Mouse (Mus musculus) lung, postnatal 0 days (tissue): ENCODE data around the gene Adcy1. TPM values are rescaled to one million over a fixed set of nuclear protein-coding genes. Genes with fewer than 3 reads are reported as not detected.
A peak's percentile ranks its signal among the peaks of the same experiment; 100 is the strongest.

ENCODE experiments used
- ATAC-seq: fragments of 200-750 bp; cut with Nextera tagmentation; 2 replicates; pipeline ENCODE4 v1.8.0; 2017; ENCODE audit warnings: moderate library complexity
- DNase-seq: peaks from one replicate; pipeline ENCODE4 v3.0.0-alpha.2; 2016; ENCODE audit warnings: low spot score
- H3K27ac ChIP-seq: fragments of 300-500 bp; sonication (generic); 2 replicates; pipeline ENCODE4 v1.5.1; 2014; ENCODE audit warnings: antibody characterized with exemption, mild to moderate bottlenecking, low read length, mixed read lengths
- H3K27me3 ChIP-seq: fragments of 300-500 bp; sonication (generic); replicated peaks from 2 replicates; pipeline ENCODE4 v1.6.1; 2014; ENCODE audit warnings: low read length, mixed read lengths; ENCODE audit not compliant: insufficient read depth
- H3K36me3 ChIP-seq: fragments of 300-500 bp; sonication (generic); 2 replicates; pipeline ENCODE4 v1.6.1; 2014; ENCODE audit warnings: low read length, mixed read lengths; ENCODE audit not compliant: insufficient read depth
- H3K4me1 ChIP-seq: fragments of 300-500 bp; sonication (generic); 2 replicates; pipeline ENCODE4 v1.6.1; 2014; ENCODE audit warnings: antibody characterized with exemption, low read depth, low read length, mixed read lengths; ENCODE audit not compliant: insufficient read depth
- H3K4me2 ChIP-seq: fragments of 300-500 bp; sonication (generic); replicated peaks from 2 replicates; pipeline ENCODE4 v1.6.1; 2014; ENCODE audit warnings: low read depth, mild to moderate bottlenecking, low read length, moderate library complexity, mixed read lengths
- H3K4me3 ChIP-seq: fragments of 300-500 bp; sonication (generic); 2 replicates; pipeline ENCODE4 v1.5.1; 2014; ENCODE audit warnings: low read depth, low read length
- H3K9ac ChIP-seq: fragments of 300-500 bp; sonication (generic); replicated peaks from 2 replicates; pipeline ENCODE4 v1.6.1; 2014; ENCODE audit warnings: low read depth, mild to moderate bottlenecking
- H3K9me3 ChIP-seq: fragments of 300-500 bp; sonication (generic); 2 replicates; pipeline ENCODE4 v1.6.1; 2016; ENCODE audit warnings: low read length, mixed read lengths
- CTCF ChIP-seq: IDR thresholded peaks from 2 replicates; pipeline ENCODE4 v1.5.1; 2016; ENCODE audit warnings: antibody characterized with exemption, mild to moderate bottlenecking
- EP300 ChIP-seq: IDR thresholded peaks from 2 replicates; pipeline ENCODE4 v1.6.1; 2016; ENCODE audit warnings: antibody characterized with exemption, mild to moderate bottlenecking, control low read depth
- WGBS: fragments of 180-500 bp; shearing (Covaris S2); extraction: QIAGEN DNeasy Blood & Tissue Kit; methylation state at CpG from one replicate; pipeline ENCODE4 v1.1.7; 2014; 5-methylcytosine and 5-hydroxymethylcytosine counted together
- polyA plus RNA-seq: library from polyadenylated mRNA; unstranded; fragments of >200 nt; fragmentation: Nextera tagmentation; extraction: Ambion mirVana; gene quantifications from 2 replicates; pipeline ENCODE4 v1.2.1, GENCODE M21; 2015

The Adcy1 gene
- polyA plus RNA-seq, 1 experiment from 2014 or later = 0.24 TPM

- Histone ChIP-seq H3K9ac (no peak overlapping the region), H3K27ac (no peak overlapping the region), H3K27me3 (no peaks in the 10 kb centered on the region), H3K4me1 (no peaks in the 10 kb centered on the region), H3K4me3 (no peak overlapping the region), H3K9me3 (no peaks in the 10 kb centered on the region), H3K36me3 (no peaks in the 10 kb centered on the region), H3K4me2 (no peak overlapping the region)
- TF ChIP-seq CTCF (no peak), EP300 (no peak)
- DNase-seq = no peak
- no peak for ATAC-seq
- 33% methylated on average over 1 of the region's 1 CpGs for WGBS
Observed at GRCm38 (mm10) chr11:7184420-7184819, 121.1 kb downstream of the Adcy1 start.

GRCm38 (mm10) chr11:7187472-7187871 is 124.2 kb downstream of the Adcy1 start:
- ATAC-seq (no peak), DNase-seq (no peak)
- whole genome bisulfite sequencing = 55% methylated on average over 8 of the region's 8 CpGs
- no peaks in the 10 kb centered on the region for H3K27me3 ChIP-seq
- no peaks in the 10 kb centered on the region for H3K9me3 ChIP-seq
- H3K36me3 ChIP-seq = no peaks in the 10 kb centered on the region
- no peak overlapping the region for H3K9ac ChIP-seq
- H3K4me1 ChIP-seq = no peaks in the 10 kb centered on the region; the same call in 1 of the 2 replicates
- H3K4me2 ChIP-seq = no peak overlapping the region
- H3K27ac ChIP-seq = no peak overlapping the region
- TF ChIP-seq EP300 = no peak
- no peak for TF ChIP-seq CTCF
- H3K4me3 ChIP-seq = no peak overlapping the region

- Histone ChIP-seq H3K4me3 (no peak within 1 kb of the TSS), H3K4me2 (no peak within 1 kb of the TSS), H3K9ac (no peak within 1 kb of the TSS), H3K9me3 (no peaks in the 10 kb centered on the region), H3K27ac (no peak within 1 kb of the TSS), H3K4me1 (no peaks in the 10 kb centered on the region; the same call in 1 of the 2 replicates), H3K27me3 (no peaks in the 10 kb centered on the region), H3K36me3 (no peaks in the 10 kb centered on the region)
- DNase-seq (no peak), ATAC-seq (no peak)
- TF ChIP-seq EP300 (no peak), CTCF (no peak)
- 83% methylated on average over 12 of the region's 13 CpGs for WGBS
Observed at GRCm38 (mm10) chr11:7188469-7188868, 125.2 kb downstream of the Adcy1 start, which contains the start of gene Gm11985. Gene Gm11985 (minus strand): TSS chr11:7188569.

- 57% methylated on average over 6 of the region's 6 CpGs for WGBS
- TF ChIP-seq EP300 (no peak), CTCF (no peak)
- Histone ChIP-seq H3K4me2 (no peak overlapping the region), H3K9ac (no peak overlapping the region), H3K27ac (no peak overlapping the region), H3K9me3 (no peaks in the 10 kb centered on the region), H3K27me3 (no peaks in the 10 kb centered on the region), H3K36me3 (no peaks in the 10 kb centered on the region), H3K4me1 (no peaks in the 10 kb centered on the region; the same call in 1 of the 2 replicates), H3K4me3 (no peak overlapping the region)
- DNase-seq (no peak), ATAC-seq (no peak)
Observed at GRCm38 (mm10) chr11:7192710-7193109, 129.4 kb downstream of the Adcy1 start.

- Histone ChIP-seq H3K36me3 (no peaks in the 10 kb centered on the region), H3K4me3 (no peak overlapping the region), H3K4me1 (no peaks in the 10 kb centered on the region; the same call in 1 of the 2 replicates), H3K4me2 (no peak overlapping the region), H3K9ac (no peak overlapping the region), H3K27ac (no peak overlapping the region), H3K9me3 (no peaks in the 10 kb centered on the region), H3K27me3 (no peaks in the 10 kb centered on the region)
- no peak for DNase-seq
- WGBS = 70% methylated on average over 9 of the region's 9 CpGs
- ATAC-seq = no peak
- TF ChIP-seq EP300 (no peak), CTCF (peak; percentile 11; the same call in 1 of the 2 replicates)
Observed at GRCm38 (mm10) chr11:7193134-7193533, 129.8 kb downstream of the Adcy1 start.

GRCm38 (mm10) chr11:7194432-7195311 is 131.4 kb downstream of the Adcy1 start:
- WGBS = 67% methylated on average over 10 of the region's 10 CpGs

More at GRCm38 (mm10) chr11:7194432-7195311, 131.4 kb downstream of the Adcy1 start:
- DNase-seq (no peak), ATAC-seq (peak; percentile 25; the same call in 1 of the 2 replicates)
- Histone ChIP-seq H3K36me3 (no peaks in the 10 kb centered on the region), H3K4me3 (no peak overlapping the region), H3K4me1 (no peaks in the 10 kb centered on the region; the same call in 1 of the 2 replicates), H3K27ac (no peak overlapping the region), H3K9me3 (no peaks in the 10 kb centered on the region), H3K4me2 (no peak overlapping the region), H3K9ac (no peak overlapping the region), H3K27me3 (no peaks in the 10 kb centered on the region)
- TF ChIP-seq CTCF = peak; percentile 17; the same call in 1 of the 2 replicates
- no peak for TF ChIP-seq EP300
